Mouse (Mus musculus) spleen, adult 2 months (tissue): ENCODE data around the gene E2f2. TPM values are rescaled to one million over a fixed set of nuclear protein-coding genes. Genes with fewer than 3 reads are reported as not detected.

Experiments used
- DNase-seq, 2 experiments: peaks; one replicate each; pipeline versions ENCODE4 v3.0.0 to v3.0.0-alpha.2; 2012 to 2021; ENCODE audit warnings: low spot score in 2 of 2, low read depth in 1 of 2
- H3K27ac ChIP-seq: fragments of 200-500 bp; 2 replicates; pipeline ENCODE4 v1.5.1; 2012; ENCODE audit warnings: low read length, inconsistent platforms; ENCODE audit not compliant: insufficient read depth
- H3K27me3 ChIP-seq: fragments of 200-500 bp; 2 replicates; pipeline ENCODE4 v1.6.1; 2012; ENCODE audit warnings: mild to moderate bottlenecking, moderate library complexity, low read length, inconsistent platforms; ENCODE audit not compliant: control insufficient read depth, insufficient read depth
- H3K36me3 ChIP-seq: fragments of 200-500 bp; 2 replicates; pipeline ENCODE4 v1.6.1; 2012; ENCODE audit warnings: mild to moderate bottlenecking, low read length, inconsistent platforms; ENCODE audit not compliant: control insufficient read depth, insufficient read depth
- H3K4me1 ChIP-seq: fragments of 200-500 bp; 2 replicates; pipeline ENCODE4 v1.6.1; 2011; ENCODE audit warnings: inconsistent platforms; ENCODE audit not compliant: control insufficient read depth, insufficient read depth, insufficient read length
- H3K4me3 ChIP-seq: fragments of 200-500 bp; 2 replicates; pipeline ENCODE4 v1.5.1; 2011; ENCODE audit warnings: mild to moderate bottlenecking, inconsistent platforms; ENCODE audit not compliant: insufficient read depth, insufficient read length; ENCODE audit errors: extremely low read depth
- CTCF ChIP-seq: fragments of 200-500 bp; IDR thresholded peaks from 2 replicates; pipeline ENCODE4 v1.5.1; 2011; ENCODE audit warnings: mild to moderate bottlenecking, inconsistent platforms; ENCODE audit not compliant: insufficient read depth, insufficient read length, insufficient replicate concordance; ENCODE audit errors: extremely low read depth
- POLR2A ChIP-seq: fragments of 200-500 bp; IDR thresholded peaks from 2 replicates; pipeline ENCODE4 v1.6.1; 2011; ENCODE audit warnings: low read depth, low read length, inconsistent platforms
- WGBS: fragments of 180-500 bp; shearing (Covaris S2); methylation state at CpG from one replicate; pipeline ENCODE4 v1.1.7; 2018; 5-methylcytosine and 5-hydroxymethylcytosine counted together
- polyA plus RNA-seq: library from polyadenylated mRNA; depleted of rRNA; stranded (reverse); fragments of >200 nt; gene quantifications from 2 replicates; pipeline ENCODE4 v1.2.3, GENCODE M21; 2012; rRNA removed

E2f2 gene
- polyA plus RNA-seq, 1 experiment: 32.1 TPM

DNA sequence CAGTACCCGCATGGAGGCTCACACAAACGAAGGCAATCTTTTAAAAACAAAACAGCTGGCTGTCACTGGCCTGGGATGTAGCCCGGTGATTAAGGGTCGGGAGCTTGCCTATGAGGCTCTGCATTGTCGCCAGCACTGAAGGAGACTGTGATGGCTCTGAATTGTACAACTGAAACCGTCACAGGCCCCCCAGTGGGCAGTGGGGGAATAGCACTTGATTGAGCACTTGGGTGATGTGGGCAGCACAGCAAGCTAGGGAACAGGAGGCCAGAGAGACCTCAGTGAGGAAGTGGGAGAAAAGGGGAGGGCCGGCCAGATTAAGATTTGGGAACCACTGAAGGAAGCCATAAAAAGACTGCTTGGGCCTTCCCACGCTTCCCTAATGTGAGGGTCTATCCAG is 67.4 kb downstream of the E2f2 start:
- peaks cover 7% of the 10 kb centered on the region; the same call in 1 of the 2 replicates for H3K27me3 ChIP-seq
- no peak overlapping the region for H3K27ac ChIP-seq
- 7% methylated on average over 8 of the region's 8 CpGs for WGBS
- H3K4me3 ChIP-seq: no peak overlapping the region
- no peaks in the 10 kb centered on the region for H3K36me3 ChIP-seq
- H3K4me1 ChIP-seq: no peaks in the 10 kb centered on the region; the same call in 1 of the 2 replicates
- TF ChIP-seq CTCF (peak; percentile 66; the same call in 1 of the 2 replicates), POLR2A (no peak)
- DNase-seq: peak; percentile 45 to 80

DNA sequence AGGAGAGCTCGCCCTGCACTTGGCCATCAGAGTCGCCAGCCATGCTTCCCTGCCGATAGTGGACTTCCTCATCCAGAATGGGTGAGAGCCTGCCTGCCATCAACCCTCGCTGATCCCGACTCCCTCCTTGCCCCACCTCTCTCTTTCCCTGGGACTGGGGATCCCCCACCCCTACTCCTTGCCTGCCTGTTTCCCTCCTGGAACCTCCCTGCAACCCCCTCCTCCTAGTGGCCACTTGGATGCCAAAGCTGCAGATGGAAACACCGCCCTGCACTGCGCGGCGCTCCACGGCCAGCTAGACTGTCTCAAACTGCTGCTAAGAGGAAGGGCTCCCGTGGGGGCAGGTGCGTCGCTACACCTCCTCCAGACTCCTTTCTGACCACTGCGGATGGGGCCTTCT is 67.9 kb downstream of the E2f2 start:
- Histone ChIP-seq H3K4me3 (no peak overlapping the region), H3K27me3 (peaks cover 7% of the 10 kb centered on the region; the same call in 1 of the 2 replicates), H3K27ac (no peak overlapping the region), H3K4me1 (no peaks in the 10 kb centered on the region; the same call in 1 of the 2 replicates), H3K36me3 (no peaks in the 10 kb centered on the region)
- TF ChIP-seq CTCF (no peak), POLR2A (no peak)
- 58% methylated on average over 14 of the region's 14 CpGs for WGBS
- DNase-seq: no peak

DNA sequence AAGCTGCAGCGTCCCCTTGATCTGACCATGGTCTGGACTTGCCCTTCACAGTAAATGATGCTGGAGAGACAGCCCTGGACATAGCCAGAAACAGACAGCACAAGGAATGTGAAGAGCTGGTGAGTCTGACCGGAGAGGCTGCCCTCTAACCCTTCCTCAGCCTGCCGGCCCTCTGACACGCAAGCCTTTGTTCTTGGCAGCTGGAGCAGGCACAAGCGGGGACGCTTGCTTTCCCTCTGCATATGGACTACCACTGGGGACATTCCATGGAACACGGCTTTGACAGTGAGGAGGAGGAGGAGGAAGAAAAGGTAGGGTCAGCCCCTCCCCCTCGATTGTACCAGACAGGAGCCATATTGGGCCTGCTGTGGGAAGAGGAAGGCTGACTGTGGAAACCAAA is 68.8 kb downstream of the E2f2 start:
- Histone ChIP-seq H3K4me3 (no peak overlapping the region), H3K36me3 (no peaks in the 10 kb centered on the region), H3K4me1 (no peaks in the 10 kb centered on the region; the same call in 1 of the 2 replicates), H3K27ac (no peak overlapping the region), H3K27me3 (peaks cover 9% of the 10 kb centered on the region)
- DNase-seq: no peak
- TF ChIP-seq POLR2A (no peak), CTCF (no peak)
- 82% methylated on average over 8 of the region's 8 CpGs for WGBS

DNA sequence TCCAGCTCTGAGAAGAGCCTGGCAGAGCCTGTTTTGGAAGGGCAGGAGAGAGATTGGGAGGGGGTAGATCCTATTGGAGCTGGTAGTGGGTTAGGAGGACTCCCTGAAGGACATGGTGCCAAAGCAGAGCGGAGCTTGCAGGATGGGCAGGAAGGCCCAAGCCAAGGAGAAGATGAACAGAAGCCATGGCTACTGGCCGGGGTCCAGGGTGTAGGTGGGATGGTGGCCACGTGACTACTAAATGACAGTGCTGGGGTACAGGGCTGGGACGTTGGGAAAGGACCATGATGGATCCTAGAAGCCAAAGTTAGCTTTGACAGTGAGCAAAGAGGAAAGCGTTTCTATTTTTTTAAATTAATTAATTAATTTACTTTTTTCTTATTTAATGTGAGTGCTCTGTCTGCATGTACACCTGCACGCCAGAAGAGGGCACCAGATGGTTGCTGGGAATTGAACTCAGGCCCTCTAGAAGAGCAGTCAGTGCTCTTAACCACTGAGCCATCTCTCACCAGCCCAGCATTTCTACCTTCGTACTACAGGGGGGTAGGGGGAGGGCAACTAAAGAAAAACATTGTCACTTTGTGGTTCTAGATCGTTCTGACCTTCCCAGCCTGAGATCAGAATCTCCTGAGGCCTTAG is 70.0 kb downstream of the E2f2 start:
- no peak for TF ChIP-seq POLR2A
- no peak for TF ChIP-seq CTCF
- Histone ChIP-seq H3K4me3 (no peak overlapping the region), H3K4me1 (no peaks in the 10 kb centered on the region; the same call in 1 of the 2 replicates), H3K36me3 (no peaks in the 10 kb centered on the region), H3K27me3 (peaks cover 13% of the 10 kb centered on the region), H3K27ac (no peak overlapping the region)
- WGBS: 46% methylated on average over 8 of the region's 8 CpGs
- DNase-seq: no peak

DNA sequence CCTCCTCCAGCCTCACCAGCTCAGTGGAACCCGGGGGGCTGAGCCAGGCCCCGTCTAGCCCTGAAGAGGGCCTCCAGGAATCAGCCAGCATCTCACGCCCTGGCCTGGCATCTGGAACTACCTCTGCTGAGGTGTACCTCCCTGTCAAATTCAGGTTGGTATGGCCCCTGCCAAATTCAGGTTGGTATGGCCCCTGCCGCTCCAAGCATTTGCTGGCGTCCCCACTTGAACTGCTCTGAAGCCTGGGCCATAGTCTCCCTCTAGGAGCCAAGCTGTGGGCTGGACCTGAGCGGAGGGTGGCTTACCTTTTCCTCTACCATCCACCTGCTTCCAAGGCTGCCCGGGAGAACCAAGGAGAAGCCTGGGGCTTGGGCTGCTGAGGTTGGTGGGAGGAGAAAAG is 70.5 kb downstream of the E2f2 start:
- TF ChIP-seq POLR2A: no peak
- TF ChIP-seq CTCF: no peak
- no peak for DNase-seq
- 78% methylated on average over 7 of the region's 7 CpGs for WGBS
- H3K4me1 ChIP-seq: peaks cover 2% of the 10 kb centered on the region
- peaks cover 16% of the 10 kb centered on the region for H3K27me3 ChIP-seq
- no peak overlapping the region for H3K4me3 ChIP-seq
- H3K27ac ChIP-seq: no peak overlapping the region
- no peaks in the 10 kb centered on the region for H3K36me3 ChIP-seq

DNA sequence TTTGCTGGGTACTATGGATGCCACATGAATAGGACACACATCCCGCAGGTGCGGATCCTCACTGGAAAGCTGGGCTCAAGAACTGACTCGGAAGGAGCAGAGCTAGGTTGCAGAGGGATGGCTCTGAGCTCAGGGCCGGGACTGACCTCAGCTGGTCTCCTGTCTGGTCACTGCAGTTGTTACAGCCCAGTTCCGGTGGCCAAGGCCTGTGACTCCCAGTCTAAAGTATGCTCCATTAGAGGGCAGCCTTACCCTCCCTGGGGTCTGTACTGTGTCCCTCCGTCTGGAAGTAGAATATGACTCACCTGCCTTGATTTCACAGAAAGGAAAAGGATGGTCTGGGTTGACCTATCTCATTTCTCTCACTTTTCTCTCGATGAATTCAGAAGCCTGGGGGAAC is 72.0 kb downstream of the E2f2 start:
- peaks cover 23% of the 10 kb centered on the region for H3K27me3 ChIP-seq
- no peak overlapping the region for H3K4me3 ChIP-seq
- no peaks in the 10 kb centered on the region for H3K36me3 ChIP-seq
- 68% methylated on average over 7 of the region's 7 CpGs for WGBS
- no peak for TF ChIP-seq CTCF
- no peak for TF ChIP-seq POLR2A
- peaks cover 8% of the 10 kb centered on the region for H3K4me1 ChIP-seq
- H3K27ac ChIP-seq: no peak overlapping the region
- no peak for DNase-seq

Other genes starting within 250 kb of the E2f2 start
- gene Hmgcl, start 225.9 kb upstream of the E2f2 start, polyA plus RNA-seq: 27.9 and 32.4 TPM in 2 replicates
- 10.6 and 13.8 TPM in 2 replicates for gene Gale, start 208.7 kb upstream of the E2f2 start, polyA plus RNA-seq
- 115 and 178 TPM in 2 replicates for gene Lypla2, start 199.8 kb upstream of the E2f2 start, polyA plus RNA-seq
- gene Pithd1, start 185.1 kb upstream of the E2f2 start, polyA plus RNA-seq: 31.0 and 48.2 TPM in 2 replicates
- gene Eloa, start 150.6 kb upstream of the E2f2 start, polyA plus RNA-seq: 6.6 and 8.6 TPM in 2 replicates
- 259 and 289 TPM in 2 replicates for gene Rpl11, start 119.0 kb upstream of the E2f2 start, polyA plus RNA-seq
- 138 and 195 TPM in 2 replicates for gene Id3, start 28.9 kb upstream of the E2f2 start, polyA plus RNA-seq
- gene Asap3, start 34.0 kb downstream of the E2f2 start, polyA plus RNA-seq: 1.9 and 2.5 TPM in 2 replicates
- gene Tcea3, start 75.3 kb downstream of the E2f2 start, polyA plus RNA-seq: 0.88 and 1.4 TPM in 2 replicates
- gene Zfp46, start 112.3 kb downstream of the E2f2 start, polyA plus RNA-seq: 8.4 and 12.7 TPM in 2 replicates
- 7.9 and 8.2 TPM in 2 replicates for gene Hnrnpr, start 138.5 kb downstream of the E2f2 start, polyA plus RNA-seq